Mouse (Mus musculus) forebrain, embryonic 10.5 days (tissue): Measurements from ENCODE around the gene Adamtsl2. TPM values are rescaled to one million over a fixed set of nuclear protein-coding genes. Genes with fewer than 3 reads are reported as not detected.
A peak's percentile ranks its signal among the peaks of the same experiment; 100 is the strongest.

Experiments used
- DNase-seq: peaks from one replicate; pipeline ENCODE4 v3.0.0-alpha.2; 2017; ENCODE audit warnings: low spot score; ENCODE audit errors: extremely low spot score
- H3K27ac ChIP-seq: fragments of 300-500 bp; sonication (generic); 2 replicates; pipeline ENCODE4 v1.5.1; 2016; ENCODE audit warnings: mild to moderate bottlenecking
- H3K27me3 ChIP-seq: fragments of 300-500 bp; sonication (generic); 2 replicates; pipeline ENCODE4 v1.6.1; 2016; ENCODE audit warnings: mild to moderate bottlenecking; ENCODE audit not compliant: poor library complexity, severe bottlenecking
- H3K36me3 ChIP-seq: fragments of 300-500 bp; sonication (generic); replicated peaks from 2 replicates; pipeline ENCODE4 v1.6.1; 2016; ENCODE audit warnings: mild to moderate bottlenecking, moderate library complexity
- H3K4me1 ChIP-seq: fragments of 300-500 bp; sonication (generic); 2 replicates; pipeline ENCODE4 v1.6.1; 2016
- H3K4me3 ChIP-seq: fragments of 300-500 bp; sonication (generic); 2 replicates; pipeline ENCODE4 v1.5.1; 2016; ENCODE audit warnings: mild to moderate bottlenecking, moderate library complexity
- H3K9me3 ChIP-seq: fragments of 300-500 bp; sonication (generic); 2 replicates; pipeline ENCODE4 v1.6.1; 2016; ENCODE audit warnings: mild to moderate bottlenecking, moderate library complexity
- WGBS: fragments of 180-500 bp; shearing (Covaris S2); methylation state at CpG from one replicate; pipeline ENCODE4 v1.1.7; 2016; 5-methylcytosine and 5-hydroxymethylcytosine counted together
- polyA plus RNA-seq: library from polyadenylated mRNA; unstranded; fragments of >200 nt; fragmentation: Nextera tagmentation; extraction: Ambion mirVana; gene quantifications from 2 replicates; pipeline ENCODE4 v1.2.1, GENCODE M21; 2016

Adamtsl2 gene
- polyA plus RNA-seq, 1 experiment from 2014 or later: 5.3 TPM

- WGBS: 81% methylated on average over 2 of the region's 2 CpGs
- no peak for DNase-seq
- peak overlapping the region; percentile 71 for H3K27ac ChIP-seq
These were observed 470 bp downstream of the Adamtsl2 start for GRCm38 (mm10) chr2:27079649-27080048.

GRCm38 (mm10) chr2:27083761-27084475 lies 4.7 kb downstream of the Adamtsl2 start:
- H3K9me3 ChIP-seq: no peaks in the 10 kb centered on the region
- DNase-seq: no peak
- peaks cover 37% of the 10 kb centered on the region for H3K4me1 ChIP-seq
- peaks cover 14% of the 10 kb centered on the region; the same call in 1 of the 2 replicates for H3K27me3 ChIP-seq
- 80% methylated on average over 12 of the region's 12 CpGs for WGBS
- H3K4me3 ChIP-seq: no peak overlapping the region
- peak overlapping the region; percentile 51; the same call in 1 of the 2 replicates for H3K27ac ChIP-seq
- no peaks in the 10 kb centered on the region for H3K36me3 ChIP-seq

More at GRCm38 (mm10) chr2:27079649-27080048, 470 bp downstream of the Adamtsl2 start:
- Histone ChIP-seq H3K9me3 (no peaks in the 10 kb centered on the region), H3K4me3 (peak overlapping the region; percentile 22), H3K4me1 (peaks cover 35% of the 10 kb centered on the region), H3K36me3 (no peaks in the 10 kb centered on the region), H3K27me3 (peaks cover 25% of the 10 kb centered on the region)

GRCm38 (mm10) chr2:27084963-27085362 lies 5.8 kb downstream of the Adamtsl2 start:
- WGBS: 67% methylated on average over 8 of the region's 8 CpGs
- peaks cover 27% of the 10 kb centered on the region for H3K4me1 ChIP-seq
- H3K36me3 ChIP-seq: no peaks in the 10 kb centered on the region
- DNase-seq: no peak
- no peak overlapping the region for H3K27ac ChIP-seq
- H3K9me3 ChIP-seq: no peaks in the 10 kb centered on the region
- no peak overlapping the region for H3K4me3 ChIP-seq
- peaks cover 5% of the 10 kb centered on the region; the same call in 1 of the 2 replicates for H3K27me3 ChIP-seq

GRCm38 (mm10) chr2:27085801-27086200 lies 6.6 kb downstream of the Adamtsl2 start:
- Histone ChIP-seq H3K27ac (no peak overlapping the region), H3K4me1 (peaks cover 22% of the 10 kb centered on the region)
- DNase-seq: no peak

GRCm38 (mm10) chr2:27086483-27087010 lies 7.4 kb downstream of the Adamtsl2 start:
- Histone ChIP-seq H3K9me3 (no peaks in the 10 kb centered on the region), H3K4me1 (peaks cover 22% of the 10 kb centered on the region), H3K27ac (no peak overlapping the region), H3K4me3 (no peak overlapping the region), H3K36me3 (no peaks in the 10 kb centered on the region), H3K27me3 (no peaks in the 10 kb centered on the region)
- no peak for DNase-seq
- 88% methylated on average over 4 of the region's 4 CpGs for WGBS

More at GRCm38 (mm10) chr2:27085801-27086200, 6.6 kb downstream of the Adamtsl2 start:
- H3K27me3 ChIP-seq: no peaks in the 10 kb centered on the region
- no peaks in the 10 kb centered on the region for H3K9me3 ChIP-seq
- WGBS: 59% methylated on average over 2 of the region's 2 CpGs
- H3K4me3 ChIP-seq: no peak overlapping the region
- H3K36me3 ChIP-seq: no peaks in the 10 kb centered on the region

- Histone ChIP-seq H3K4me3 (no peak overlapping the region), H3K36me3 (no peaks in the 10 kb centered on the region), H3K27me3 (no peaks in the 10 kb centered on the region), H3K27ac (no peak overlapping the region), H3K9me3 (no peaks in the 10 kb centered on the region), H3K4me1 (peaks cover 22% of the 10 kb centered on the region)
- DNase-seq: no peak
- 87% methylated on average over 5 of the region's 5 CpGs for WGBS
These were observed 8.4 kb downstream of the Adamtsl2 start for GRCm38 (mm10) chr2:27087581-27087980.

- no peaks in the 10 kb centered on the region for H3K27me3 ChIP-seq
- no peaks in the 10 kb centered on the region for H3K9me3 ChIP-seq
- peaks cover 22% of the 10 kb centered on the region for H3K4me1 ChIP-seq
- 90% methylated on average over 18 of the region's 18 CpGs for WGBS
- no peaks in the 10 kb centered on the region for H3K36me3 ChIP-seq
- no peak overlapping the region for H3K4me3 ChIP-seq
- H3K27ac ChIP-seq: 0 out of 2 replicates have a peak overlapping the region, but pooled peaks have one; percentile 3
- DNase-seq: no peak
These were observed 9.0 kb downstream of the Adamtsl2 start for GRCm38 (mm10) chr2:27088071-27088644.

GRCm38 (mm10) chr2:27088700-27089099 lies 9.5 kb downstream of the Adamtsl2 start:
- Histone ChIP-seq H3K27ac (0 out of 2 replicates have a peak overlapping the region, but pooled peaks have one; percentile 3), H3K9me3 (no peaks in the 10 kb centered on the region)

GRCm38 (mm10) chr2:27089238-27089637 lies 10.1 kb downstream of the Adamtsl2 start:
- WGBS: 72% methylated on average over 1 of the region's 1 CpGs
- peaks cover 16% of the 10 kb centered on the region; the same call in 1 of the 2 replicates for H3K4me1 ChIP-seq

More at GRCm38 (mm10) chr2:27088700-27089099, 9.5 kb downstream of the Adamtsl2 start:
- no peaks in the 10 kb centered on the region for H3K27me3 ChIP-seq
- H3K36me3 ChIP-seq: no peaks in the 10 kb centered on the region
- 64% methylated on average over 5 of the region's 5 CpGs for WGBS
- no peak for DNase-seq
- no peak overlapping the region for H3K4me3 ChIP-seq
- H3K4me1 ChIP-seq: peaks cover 21% of the 10 kb centered on the region

GRCm38 (mm10) chr2:27095178-27095577 lies 16.0 kb downstream of the Adamtsl2 start:
- Histone ChIP-seq H3K36me3 (no peaks in the 10 kb centered on the region), H3K27ac (no peak overlapping the region), H3K4me1 (peaks cover 26% of the 10 kb centered on the region), H3K4me3 (no peak overlapping the region), H3K9me3 (no peaks in the 10 kb centered on the region), H3K27me3 (no peaks in the 10 kb centered on the region)
- no peak for DNase-seq
- 91% methylated on average over 7 of the region's 7 CpGs for WGBS

More at GRCm38 (mm10) chr2:27089238-27089637, 10.1 kb downstream of the Adamtsl2 start:
- H3K4me3 ChIP-seq: no peak overlapping the region
- no peaks in the 10 kb centered on the region for H3K27me3 ChIP-seq
- H3K9me3 ChIP-seq: no peaks in the 10 kb centered on the region
- no peak for DNase-seq
- H3K36me3 ChIP-seq: no peaks in the 10 kb centered on the region
- no peak overlapping the region for H3K27ac ChIP-seq

- Histone ChIP-seq H3K4me3 (no peak overlapping the region), H3K36me3 (no peaks in the 10 kb centered on the region), H3K9me3 (no peaks in the 10 kb centered on the region), H3K27me3 (no peaks in the 10 kb centered on the region), H3K27ac (no peak overlapping the region), H3K4me1 (peaks cover 26% of the 10 kb centered on the region)
- no peak for DNase-seq
- WGBS: 82% methylated on average over 13 of the region's 13 CpGs
These were observed 17.3 kb downstream of the Adamtsl2 start for GRCm38 (mm10) chr2:27096341-27096981.

GRCm38 (mm10) chr2:27097241-27097656 lies 18.1 kb downstream of the Adamtsl2 start:
- H3K4me3 ChIP-seq: no peak overlapping the region
- H3K4me1 ChIP-seq: peaks cover 26% of the 10 kb centered on the region
- DNase-seq: no peak
- 69% methylated on average over 6 of the region's 6 CpGs for WGBS
- peak overlapping the region; percentile 60 for H3K27ac ChIP-seq
- H3K36me3 ChIP-seq: no peaks in the 10 kb centered on the region
- H3K9me3 ChIP-seq: no peaks in the 10 kb centered on the region
- peaks cover 2% of the 10 kb centered on the region; the same call in 1 of the 2 replicates for H3K27me3 ChIP-seq
